Mouse (Mus musculus) layer of hippocampus, postnatal 36 days (tissue): ENCODE measurements around the gene Vasp. TPM values are rescaled to one million over a fixed set of nuclear protein-coding genes. Genes with fewer than 3 reads are reported as not detected.

Source experiments
- DNase-seq, 2 experiments: peaks; one replicate each; pipeline ENCODE4 v3.0.0; 2022
- total RNA-seq, 2 experiments: library from RNA; stranded (reverse); gene quantifications; 2 replicates each; pipeline ENCODE4 v1.2.3; 2021

The Vasp gene
- total RNA-seq, 2 experiments from 2014 or later = 15.2 to 21.2 TPM

DNA sequence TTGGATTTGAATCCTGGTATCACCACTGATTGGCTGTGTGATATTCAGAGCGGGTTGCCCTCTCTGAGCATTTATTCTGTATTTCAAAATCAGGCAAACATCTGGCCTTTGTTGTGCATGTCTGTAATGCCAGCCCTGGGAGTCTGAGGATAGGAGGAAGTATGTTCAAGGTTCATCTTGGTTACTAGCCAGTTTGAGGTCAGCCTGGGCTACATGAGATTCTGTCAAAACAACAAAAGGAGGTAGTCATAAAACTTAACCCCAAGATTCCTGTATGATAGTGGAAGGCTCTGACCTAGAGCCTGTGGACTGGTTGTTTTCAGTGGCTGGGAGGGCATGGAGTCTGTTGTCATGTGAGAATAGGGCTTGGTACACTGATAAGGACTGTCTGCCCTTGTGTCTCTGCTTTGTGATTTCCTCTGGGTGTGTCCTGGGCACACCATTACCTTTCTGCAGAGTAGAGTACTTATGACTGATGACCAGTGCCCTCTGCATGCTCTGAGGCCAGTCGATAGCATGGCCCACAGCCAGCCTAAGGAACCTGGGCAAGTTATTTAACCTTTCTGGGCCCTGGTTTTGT, 36.4 kb downstream of the Vasp start:
- no peak for DNase-seq

DNA sequence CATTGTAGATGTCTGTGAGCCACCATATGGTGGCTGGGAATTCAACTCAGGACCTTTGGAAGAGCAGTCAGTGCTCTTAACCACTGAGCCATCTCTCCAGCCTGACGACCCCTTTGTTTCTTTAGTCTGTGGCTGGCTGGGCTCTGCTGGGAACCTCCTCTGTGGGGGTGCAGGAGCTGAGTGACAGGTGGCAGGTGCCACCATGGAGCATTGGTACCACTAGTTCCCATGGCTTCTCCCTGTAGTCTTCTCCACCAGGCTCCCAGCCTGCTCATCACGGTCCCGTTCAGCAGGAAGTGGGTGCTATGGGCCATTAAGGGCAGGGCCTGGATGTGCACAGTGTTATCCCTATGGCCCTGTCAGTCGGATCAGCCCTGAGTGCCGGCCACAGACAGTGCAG, 37.0 kb downstream of the Vasp start:
- no peak for DNase-seq

DNA sequence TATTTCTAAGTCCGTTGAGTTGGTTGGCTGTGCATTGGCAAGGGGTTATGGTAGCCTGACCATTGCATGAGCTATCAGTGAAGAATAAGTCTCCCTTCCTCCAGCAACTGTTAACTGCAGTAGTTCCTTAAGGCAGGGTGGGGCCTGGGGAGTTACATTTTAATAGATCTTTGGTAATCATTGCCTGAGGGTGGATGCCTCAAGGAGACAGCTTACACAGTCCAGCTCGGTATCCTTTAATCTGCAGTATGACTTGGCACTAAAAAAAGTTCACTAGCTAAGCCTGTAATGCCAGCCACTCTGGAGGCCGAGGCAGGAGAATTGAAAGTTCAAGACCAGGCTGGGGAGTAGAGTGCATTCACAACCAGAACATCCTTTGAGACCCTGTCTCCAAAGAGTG, 39.8 kb downstream of the Vasp start:
- no peak for DNase-seq

DNA sequence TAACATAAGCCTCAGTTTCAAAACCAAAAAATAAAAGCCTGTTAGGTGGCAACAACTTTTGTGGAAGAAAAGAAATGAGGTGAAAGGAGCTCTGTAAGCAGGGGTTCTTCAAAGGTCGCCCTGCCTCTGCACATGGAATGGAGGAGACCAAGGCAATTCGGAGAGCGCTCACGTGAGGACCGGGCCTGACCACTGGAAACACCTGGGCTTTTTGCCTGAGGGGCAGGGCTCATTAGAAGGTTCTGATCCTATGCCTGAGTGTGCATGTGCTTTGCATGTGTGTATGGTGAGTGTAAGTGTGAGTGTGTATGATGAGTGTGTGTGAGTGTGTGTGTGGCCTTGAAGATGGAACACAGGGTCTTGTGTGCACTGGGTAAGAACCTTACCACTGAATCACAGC, 40.7 kb downstream of the Vasp start:
- DNase-seq = no peak

DNA sequence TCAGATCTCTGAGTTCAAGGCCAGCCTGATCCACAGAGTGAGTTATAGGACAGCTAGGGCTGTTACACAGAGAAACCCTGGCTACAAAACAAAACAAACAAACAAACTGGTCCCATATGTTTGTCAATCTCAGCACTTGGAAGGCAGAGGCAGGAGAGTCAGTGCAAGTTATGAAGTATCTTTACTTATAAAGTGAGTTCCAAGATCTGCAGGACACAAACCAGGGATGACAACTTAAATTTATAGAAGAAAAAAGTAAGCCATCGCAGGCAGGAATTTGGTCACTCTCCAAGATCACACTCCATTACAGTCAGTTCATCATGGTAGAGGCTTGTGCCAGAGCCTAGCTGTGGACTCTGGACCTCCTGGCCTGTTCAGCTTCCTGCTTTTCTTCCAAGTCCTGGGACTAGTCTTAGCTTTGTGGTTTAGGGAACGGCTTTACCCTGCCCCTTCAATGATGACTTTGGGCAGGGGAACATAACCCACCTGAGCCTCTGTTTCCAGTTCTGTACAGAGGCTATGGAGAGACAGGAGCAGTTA, 41.5 kb downstream of the Vasp start:
- DNase-seq = no peak

DNA sequence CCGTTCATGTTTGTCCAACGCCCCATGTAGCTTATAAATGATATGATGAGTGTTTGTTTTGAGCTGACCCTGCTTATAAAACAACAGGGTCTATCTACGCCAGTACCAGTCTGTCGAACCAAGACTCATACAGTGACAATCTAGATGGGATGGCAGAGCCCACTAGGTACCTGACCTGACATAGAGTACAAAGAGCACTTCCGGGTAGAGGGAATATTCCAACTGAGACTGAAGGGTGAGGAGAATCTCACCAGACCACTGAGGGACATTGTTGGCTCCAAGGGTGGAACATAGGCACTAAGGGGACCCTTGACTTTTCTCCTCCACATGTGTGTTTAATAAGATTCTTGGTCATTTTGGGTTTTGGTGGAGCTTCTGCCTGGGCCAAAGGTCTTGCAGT, 42.2 kb downstream of the Vasp start:
- no peak for DNase-seq

DNA sequence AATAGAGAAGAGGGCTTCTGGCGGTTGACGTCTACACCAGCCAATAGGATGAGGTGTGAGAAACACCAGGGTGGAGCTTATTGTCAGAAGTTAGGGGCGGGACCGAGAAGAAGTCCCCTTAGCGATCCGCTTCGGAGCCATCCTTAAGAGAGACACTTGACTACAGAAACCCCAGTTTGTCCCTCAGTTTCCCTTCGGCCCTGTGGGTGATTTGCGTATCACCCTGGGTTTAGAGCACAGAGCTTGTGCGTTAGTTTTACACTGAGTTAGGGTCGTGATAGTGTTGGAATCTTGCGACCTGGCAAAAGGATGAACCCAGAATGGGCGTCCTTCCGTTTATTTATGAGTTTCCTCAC, 42.8 kb downstream of the Vasp start:
- no peak for DNase-seq

DNA sequence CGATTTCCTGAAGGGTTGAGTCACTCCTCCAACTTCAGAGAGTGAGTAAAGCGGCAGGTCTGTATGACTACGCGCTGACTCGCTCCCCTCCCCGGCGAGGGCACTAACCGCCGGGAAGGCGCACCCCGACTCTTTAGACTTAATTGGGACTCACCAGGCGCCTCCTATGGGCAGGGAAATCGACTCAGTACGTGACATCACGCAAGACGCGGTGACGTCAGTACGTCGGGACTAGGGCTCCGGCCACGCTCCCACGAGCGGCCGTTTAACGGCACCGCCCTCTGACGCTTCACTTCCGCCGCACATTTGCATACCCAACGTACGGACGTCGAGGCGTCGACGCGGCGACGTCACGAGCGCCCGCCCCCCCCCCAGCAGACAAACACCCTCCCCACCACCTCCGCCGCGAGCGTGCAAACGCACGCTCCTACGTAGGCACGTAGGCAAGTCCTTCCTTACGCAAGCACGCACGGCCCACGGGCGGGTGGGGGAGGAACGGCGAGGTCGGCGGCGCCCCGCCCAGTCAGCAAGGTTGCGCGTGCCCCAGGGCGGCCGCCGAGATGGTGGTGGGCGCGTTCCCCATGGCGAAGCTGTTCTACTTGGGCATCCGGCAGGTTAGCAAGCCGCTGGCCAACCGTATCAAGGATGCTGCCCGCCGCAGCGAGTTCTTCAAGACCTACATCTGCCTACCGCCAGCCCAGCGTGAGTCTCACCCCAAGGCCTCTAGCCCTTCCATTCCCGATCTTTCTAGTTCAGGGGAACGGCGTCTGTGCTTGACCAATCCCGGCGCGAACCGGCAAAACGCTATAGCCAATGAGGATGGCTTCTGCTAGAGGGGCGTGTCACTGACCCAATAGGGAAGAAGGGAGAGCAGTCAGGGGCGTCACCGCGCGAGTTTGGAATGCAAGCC, 43.5 kb downstream of the Vasp start, which contains the start of gene Opa3:
Gene Opa3 (plus strand): TSS at position 452 of the 910 bp plus-strand sequence.
- DNase-seq = peak; percentile 99

DNA sequence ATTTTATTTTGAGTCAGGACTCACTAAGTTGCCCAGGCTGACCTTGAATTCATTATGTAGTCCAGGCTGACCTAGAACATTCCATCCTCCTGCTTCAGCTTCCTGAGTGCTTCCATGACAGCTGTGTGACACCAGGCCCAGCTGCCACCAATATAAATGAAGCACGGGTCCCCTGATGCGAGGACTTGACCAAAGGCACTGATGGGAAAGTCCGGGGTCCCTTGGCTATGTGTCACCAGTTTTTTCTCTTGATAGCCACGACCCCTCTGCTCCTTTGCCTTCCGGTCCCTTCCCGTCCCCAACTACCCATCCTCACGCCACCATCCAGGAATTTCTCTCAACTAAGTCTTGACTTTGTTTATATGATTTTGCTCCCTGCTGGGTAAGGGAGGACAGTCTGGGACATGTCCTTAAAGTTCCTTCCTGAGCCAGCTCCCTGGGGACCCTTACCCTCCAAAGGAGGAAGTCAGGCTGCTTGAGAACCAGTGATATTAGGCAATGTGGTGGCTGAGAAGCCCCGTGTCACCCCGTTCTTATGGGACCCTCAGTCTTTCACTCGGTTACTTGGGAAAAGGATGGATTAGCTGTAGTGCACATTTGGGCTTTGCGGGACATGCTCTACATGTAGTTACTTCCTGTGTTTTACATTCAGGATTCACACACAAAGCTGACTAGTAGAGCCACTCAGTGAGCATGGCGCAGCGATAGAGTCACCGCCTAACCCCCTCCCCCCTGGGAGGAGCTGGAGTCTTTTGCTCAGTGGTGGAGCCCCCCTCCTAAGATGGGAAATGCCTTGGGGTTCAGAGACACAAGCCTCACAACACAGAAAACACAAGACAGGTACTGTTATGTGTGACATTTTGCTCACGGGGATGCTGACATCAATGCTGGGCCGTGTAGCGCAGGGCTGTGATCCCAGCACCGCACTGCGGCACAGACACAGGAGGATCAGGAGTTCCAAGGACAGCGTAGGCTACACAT, 44.5 kb downstream of the Vasp start:
- DNase-seq = peak; percentile 45 to 50

DNA sequence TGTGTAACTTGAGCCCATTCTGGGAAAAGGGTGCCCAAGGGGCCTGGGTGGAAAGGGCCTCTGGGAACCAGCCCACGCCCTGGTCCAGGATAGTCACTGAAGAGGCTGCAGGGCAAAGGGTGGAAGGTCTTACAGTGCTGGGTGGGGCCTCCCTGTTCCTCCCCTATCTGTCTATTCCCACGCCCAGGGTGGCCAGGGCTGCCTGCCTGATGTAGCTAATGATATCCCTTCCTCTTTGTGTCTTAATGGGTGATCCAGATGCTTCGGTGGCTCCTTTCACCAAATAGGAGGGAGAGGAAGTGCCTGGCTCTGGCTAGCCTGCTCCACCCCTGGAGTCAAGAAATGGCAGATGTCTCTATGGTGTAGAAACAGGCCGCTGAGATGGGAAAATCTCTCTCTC, 46.7 kb downstream of the Vasp start:
- DNase-seq = no peak

DNA sequence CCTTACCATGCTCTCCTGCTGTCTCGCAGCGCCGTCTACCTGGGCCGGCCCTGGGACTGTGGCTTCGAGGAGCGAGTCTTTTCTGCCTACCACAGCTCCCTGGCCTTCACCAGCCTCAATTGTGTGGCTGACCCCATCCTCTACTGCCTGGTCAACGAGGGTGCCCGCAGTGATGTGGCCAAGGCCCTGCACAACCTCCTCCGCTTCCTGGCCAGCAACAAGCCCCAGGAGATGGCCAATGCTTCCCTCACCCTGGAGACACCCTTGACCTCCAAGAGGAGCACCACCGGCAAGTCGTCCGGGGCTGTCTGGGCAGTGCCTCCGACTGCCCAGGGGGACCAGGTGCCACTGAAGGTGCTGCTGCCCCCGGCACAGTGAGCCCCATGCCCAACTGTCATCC, 48.7 kb downstream of the Vasp start:
- no peak for DNase-seq

DNA sequence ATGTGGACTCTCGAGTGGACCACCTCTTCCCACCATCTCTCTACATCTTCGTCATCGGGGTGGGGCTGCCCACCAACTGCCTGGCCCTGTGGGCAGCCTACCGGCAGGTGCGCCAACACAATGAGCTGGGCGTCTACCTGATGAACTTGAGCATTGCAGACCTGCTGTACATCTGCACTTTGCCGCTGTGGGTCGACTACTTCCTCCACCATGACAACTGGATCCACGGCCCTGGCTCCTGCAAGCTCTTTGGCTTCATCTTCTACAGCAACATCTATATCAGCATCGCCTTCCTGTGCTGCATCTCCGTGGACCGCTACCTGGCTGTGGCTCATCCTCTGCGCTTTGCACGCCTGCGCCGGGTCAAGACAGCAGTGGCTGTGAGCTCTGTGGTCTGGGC, 49.4 kb downstream of the Vasp start:
- no peak for DNase-seq

DNA sequence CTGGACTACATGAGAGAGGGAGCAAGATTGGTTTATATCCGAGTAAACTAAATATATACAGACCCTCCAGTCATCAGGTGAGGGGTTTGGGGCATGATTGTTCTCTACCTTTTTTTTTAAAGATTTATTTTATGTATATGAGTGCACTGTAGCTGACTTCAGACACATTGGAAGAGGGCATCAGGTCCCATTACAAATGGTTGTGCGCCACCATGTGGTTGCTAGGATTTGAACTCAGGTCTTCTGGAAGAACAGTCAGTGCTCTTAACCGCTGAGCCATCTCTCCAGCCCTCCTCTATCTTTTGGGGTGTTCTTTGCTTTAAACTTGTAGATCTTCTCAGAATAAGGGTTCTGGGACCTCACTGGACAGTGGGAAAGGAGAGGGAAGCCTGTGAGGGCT, 51.6 kb downstream of the Vasp start:
- no peak for DNase-seq

DNA sequence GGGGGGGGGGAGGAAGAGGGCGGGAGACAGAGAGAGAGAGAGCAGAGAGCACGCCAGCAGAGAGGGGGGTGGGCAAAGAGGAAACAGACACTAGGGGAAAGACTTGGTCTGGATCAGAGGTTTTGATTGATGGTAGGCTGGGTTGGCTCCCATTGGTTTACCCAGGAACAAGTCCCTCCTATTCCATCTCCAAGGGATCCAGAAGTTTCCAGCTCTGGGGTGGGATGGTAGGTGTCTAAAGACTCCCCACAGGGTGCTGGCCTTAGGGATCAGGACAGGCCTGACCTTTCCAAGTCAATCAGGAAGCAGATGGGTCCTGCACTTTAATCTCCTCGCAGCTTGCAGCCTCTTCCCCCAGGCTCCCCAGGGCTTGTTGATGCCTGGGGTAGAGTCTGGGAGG, 53.7 kb downstream of the Vasp start:
- no peak for DNase-seq

DNA sequence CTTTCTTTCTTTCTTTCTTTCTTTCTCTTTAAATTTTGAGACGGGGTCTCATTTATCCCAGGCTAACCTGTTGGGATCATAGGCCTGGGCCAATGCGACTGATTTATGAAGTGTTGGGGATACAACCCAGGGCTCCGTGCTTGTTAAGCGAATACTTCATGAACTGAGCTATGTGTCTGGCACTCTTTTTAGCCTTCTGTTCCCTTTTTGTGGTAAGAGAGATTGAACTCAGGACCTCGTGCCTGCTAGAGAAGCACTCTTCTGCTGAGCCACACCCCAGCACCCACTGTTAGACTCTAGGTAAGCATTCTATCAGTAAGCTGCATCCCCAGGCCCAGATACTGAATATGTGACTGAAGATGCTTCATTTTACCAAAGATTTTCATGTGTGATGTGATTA, 54.1 kb downstream of the Vasp start:
- DNase-seq = no peak

DNA sequence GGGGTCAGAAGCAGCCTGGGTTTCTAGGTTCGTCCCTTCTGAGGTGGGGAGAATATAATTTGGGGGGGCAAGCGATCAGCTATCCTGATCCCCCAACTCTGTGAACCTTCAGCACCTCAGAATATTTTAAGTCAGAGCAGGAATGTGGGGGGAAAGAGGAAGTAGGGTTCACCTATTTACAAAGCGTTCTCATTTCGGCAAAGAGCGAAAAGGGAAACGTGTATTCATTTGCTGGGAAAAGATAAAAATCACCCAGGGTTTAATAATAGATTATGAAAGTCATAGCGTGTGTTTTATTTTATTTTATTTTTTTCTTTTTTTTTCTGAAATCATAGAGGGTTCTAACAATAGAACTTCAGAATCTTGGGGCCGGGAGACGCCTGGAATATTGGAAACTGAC, 56.7 kb downstream of the Vasp start:
- DNase-seq = no peak

DNA sequence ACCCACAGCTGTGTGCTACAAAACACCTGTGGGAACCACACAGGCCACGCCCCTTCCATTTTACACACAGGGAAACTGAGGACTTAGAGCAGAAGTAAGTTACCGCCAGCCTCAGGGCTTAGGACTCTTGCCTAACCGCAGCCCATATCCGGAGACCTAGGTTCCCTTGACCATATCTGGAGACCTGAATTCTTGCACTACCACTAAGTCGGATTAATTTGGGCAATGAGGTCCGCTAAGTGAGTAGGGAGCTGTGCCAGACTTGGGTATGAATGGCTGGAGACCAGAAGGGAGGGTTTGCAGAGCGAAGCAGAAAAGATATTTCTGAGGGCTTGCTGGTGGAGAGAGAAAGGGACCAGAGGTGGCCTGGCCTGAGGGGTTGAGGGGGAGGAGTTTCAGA, 57.2 kb downstream of the Vasp start:
- no peak for DNase-seq

DNA sequence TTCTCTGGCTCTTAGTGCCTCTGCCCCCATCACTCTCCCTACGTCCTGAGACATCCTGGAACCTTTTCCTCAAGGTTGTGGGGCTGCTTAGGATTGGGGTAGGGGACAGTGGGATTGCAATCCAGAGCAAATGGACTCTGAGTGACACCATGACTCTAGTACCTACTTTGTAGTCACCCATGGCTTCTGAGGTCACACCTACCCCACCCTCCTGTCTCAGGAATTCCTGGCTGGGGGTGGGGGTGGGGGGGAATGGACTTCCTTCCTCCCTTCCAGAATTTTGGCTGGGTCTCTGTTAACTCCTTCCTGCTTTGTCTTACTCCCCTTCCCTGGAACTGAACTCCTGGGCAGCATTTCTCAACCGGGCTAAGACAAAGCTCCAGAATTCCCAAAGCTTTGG, 58.2 kb downstream of the Vasp start:
- no peak for DNase-seq

DNA sequence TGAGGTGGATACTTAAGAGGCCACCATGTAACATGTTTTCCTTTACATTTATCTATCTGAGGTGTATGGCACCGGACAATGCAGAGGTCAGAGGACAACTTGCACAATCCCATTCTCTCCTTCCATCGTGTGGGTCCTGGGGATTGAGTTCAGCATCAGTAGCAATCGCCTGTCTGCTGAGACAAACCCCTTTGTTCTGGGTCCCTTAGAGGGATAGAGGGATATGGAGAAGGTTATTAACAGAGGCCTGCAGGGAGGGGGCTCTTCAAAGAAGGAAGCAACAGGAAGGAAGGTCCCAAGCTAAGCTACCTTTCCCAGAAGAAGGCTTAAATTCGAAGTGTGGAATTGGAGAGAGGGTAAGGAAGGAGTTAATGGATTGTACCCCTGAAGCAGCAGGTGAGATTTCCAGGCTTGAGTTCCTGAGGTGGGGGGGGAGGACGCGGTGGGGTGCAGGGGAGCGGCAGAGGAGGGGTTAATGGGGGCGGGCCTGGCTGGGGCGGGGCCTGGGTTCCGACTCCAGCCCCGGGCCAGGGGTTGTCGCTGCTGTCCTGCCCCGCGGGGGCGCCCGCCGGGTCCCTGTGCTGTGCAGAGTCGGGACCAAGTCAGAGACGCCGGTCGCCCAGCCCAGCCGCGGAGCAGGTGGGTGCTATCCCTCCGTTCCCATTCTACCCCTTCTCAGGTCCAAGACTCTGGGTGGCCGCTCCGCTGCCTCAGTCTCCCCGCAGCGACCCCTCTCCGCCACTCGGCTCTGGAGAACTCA, 59.4 kb downstream of the Vasp start, which contains the start of gene Gpr4:
Gene Gpr4 (plus strand): TSS at position 543 of the 760 bp plus-strand sequence.
- DNase-seq = no peak

DNA sequence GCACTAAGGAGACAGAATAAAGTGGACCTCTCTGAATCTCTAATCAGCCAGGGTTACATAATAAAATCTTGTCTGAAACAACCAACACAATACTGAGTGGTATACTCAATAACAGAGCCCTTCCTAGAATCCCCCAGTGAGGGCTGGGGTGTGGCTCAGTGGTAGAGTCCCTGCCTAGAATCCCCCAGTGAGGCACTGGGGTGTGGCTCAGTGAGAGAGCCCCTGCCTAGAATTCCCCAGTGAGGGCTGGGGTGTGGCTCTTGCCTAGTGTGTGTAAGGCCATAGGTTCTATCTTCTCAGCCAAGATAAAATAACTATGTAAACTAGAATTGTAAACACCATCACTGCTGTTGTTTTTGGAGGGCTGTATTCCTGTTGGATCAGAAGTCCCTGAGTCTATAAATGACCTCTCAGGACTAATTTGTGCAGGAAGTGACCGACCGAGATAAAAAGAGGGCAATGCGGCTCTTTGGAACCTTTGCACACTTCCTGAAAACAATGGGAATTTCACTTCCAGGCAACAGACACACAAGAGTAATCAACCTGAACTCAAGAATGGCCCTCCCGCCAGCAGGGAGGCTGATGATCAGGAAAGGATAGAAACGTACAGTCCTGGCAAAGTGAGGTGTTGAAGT, 60.5 kb downstream of the Vasp start:
- no peak for DNase-seq

DNA sequence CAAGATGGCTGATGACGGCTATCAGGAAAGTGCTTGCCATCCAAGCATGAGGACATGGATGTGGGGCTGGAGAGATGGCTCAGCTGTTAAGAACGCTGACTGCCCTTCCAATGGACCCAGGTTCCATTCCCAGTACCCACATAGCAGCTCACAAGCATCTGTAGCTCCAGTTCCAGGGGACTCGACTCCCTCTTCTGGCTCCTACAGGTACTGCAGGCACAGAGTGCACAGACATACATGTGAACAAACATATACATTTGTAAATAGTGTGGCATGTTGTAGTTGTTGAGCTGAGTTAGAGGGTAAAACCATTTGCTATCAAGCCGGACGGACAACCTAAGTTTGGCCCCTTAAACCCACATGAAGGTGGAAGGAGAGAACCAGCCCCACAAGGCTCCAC, 61.6 kb downstream of the Vasp start:
- DNase-seq = no peak
